Mouse (Mus musculus) liver, embryonic 11.5 days (tissue): Measurements from ENCODE around the gene Wdsub1. TPM values are rescaled to one million over a fixed set of nuclear protein-coding genes. Genes with fewer than 3 reads are reported as not detected.
A peak's percentile ranks its signal among the peaks of the same experiment; 100 is the strongest.

Source experiments
- ATAC-seq: fragments of 200-750 bp; cut with Nextera tagmentation; replicated peaks from 2 replicates; pipeline ENCODE4 v1.8.0; 2017; ENCODE audit warnings: moderate number of reproducible peaks, mild to moderate bottlenecking, moderate TSS enrichment, moderate library complexity; ENCODE audit not compliant: low FRiP score
- DNase-seq: peaks from one replicate; pipeline ENCODE4 v3.0.0-alpha.2; 2017; ENCODE audit warnings: low spot score
- H3K27ac ChIP-seq: fragments of 300-500 bp; sonication (generic); 2 replicates; pipeline ENCODE4 v1.5.1; 2014; ENCODE audit warnings: mild to moderate bottlenecking, low read depth, low read length, control low read depth
- H3K27me3 ChIP-seq: fragments of 300-500 bp; sonication (generic); replicated peaks from 2 replicates; pipeline ENCODE4 v1.6.1; 2014; ENCODE audit warnings: low read length, mixed read lengths; ENCODE audit not compliant: control insufficient read depth, insufficient read depth
- H3K36me3 ChIP-seq: fragments of 300-500 bp; sonication (generic); 2 replicates; pipeline ENCODE4 v1.6.1; 2014; ENCODE audit warnings: mild to moderate bottlenecking, low read length, moderate library complexity, mixed read lengths; ENCODE audit not compliant: control insufficient read depth, insufficient read depth
- H3K4me1 ChIP-seq: fragments of 300-500 bp; sonication (generic); replicated peaks from 2 replicates; pipeline ENCODE4 v1.6.1; 2014; ENCODE audit warnings: low read length, mixed read lengths; ENCODE audit not compliant: control insufficient read depth, insufficient read depth
- H3K4me2 ChIP-seq: fragments of 300-500 bp; sonication (generic); 2 replicates; pipeline ENCODE4 v1.6.1; 2014; ENCODE audit warnings: mild to moderate bottlenecking, control low read depth, moderate library complexity
- H3K4me3 ChIP-seq: fragments of 300-500 bp; sonication (generic); 2 replicates; pipeline ENCODE4 v1.5.1; 2014; ENCODE audit warnings: low read depth, low read length, control low read depth
- H3K9ac ChIP-seq: fragments of 300-500 bp; sonication (generic); 2 replicates; pipeline ENCODE4 v1.6.1; 2014; ENCODE audit warnings: low read depth, low read length, control low read depth
- H3K9me3 ChIP-seq: fragments of 300-500 bp; sonication (generic); 2 replicates; pipeline ENCODE4 v1.6.1; 2016; ENCODE audit warnings: low read length, inconsistent platforms, mixed read lengths; ENCODE audit not compliant: control insufficient read depth
- WGBS: fragments of 180-500 bp; shearing (Covaris S2); extraction: QIAGEN DNeasy Blood & Tissue Kit; methylation state at CpG from one replicate; pipeline ENCODE4 v1.1.7; 2014; 5-methylcytosine and 5-hydroxymethylcytosine counted together
- polyA plus RNA-seq: library from polyadenylated mRNA; unstranded; fragments of >200 nt; fragmentation: Nextera tagmentation; extraction: Ambion mirVana; gene quantifications from 2 replicates; pipeline ENCODE4 v1.2.1, GENCODE M21; 2014

Wdsub1 gene
- 22.1 and 23.5 TPM in 2 replicates for polyA plus RNA-seq

DNA sequence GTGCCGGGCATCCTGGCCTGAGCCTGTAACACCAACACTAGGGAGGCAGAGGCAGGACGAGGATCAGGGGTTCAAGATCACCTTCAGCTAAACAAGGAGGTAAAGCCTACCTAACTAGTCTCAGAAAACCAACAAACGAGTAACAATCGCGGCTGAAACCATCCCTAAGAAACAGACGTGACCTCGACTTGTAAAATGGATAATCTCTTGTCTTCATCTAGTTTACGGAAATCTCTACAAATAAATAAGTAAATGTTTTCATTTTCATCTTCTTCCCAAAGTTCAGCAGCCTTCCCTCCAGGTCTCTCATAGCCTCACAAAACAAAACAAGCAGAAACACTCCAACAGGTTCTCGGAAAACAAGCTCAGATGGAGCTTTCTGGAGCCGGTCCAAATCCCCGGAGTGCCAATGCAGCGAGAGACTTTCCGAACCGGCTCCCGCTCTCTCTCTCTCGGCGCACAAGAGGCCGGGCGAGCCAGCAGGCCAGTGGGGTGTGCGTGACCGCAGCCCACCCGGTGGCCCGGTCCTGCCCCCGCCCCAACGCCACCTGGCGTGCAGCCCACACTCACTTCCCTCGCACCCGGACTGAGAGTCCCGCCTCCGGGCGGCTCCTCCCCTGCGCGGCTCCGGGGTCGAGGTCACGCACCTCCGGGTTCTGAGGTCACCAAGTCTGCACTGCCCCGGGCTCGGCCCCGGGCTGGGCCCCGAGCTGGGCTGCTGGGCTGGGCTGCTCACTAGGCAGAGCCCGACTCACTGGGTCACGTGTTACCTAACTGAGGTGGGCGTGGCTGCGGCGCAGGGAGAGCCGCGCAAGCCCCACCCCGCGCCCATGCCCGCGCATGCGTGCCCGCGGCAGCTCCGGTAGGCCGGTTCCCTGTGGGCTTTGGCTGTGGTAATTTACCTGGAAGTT is at the start of gene Wdsub1:
Wdsub1 (minus strand) TSS at position 761 of the 911 bp plus-strand sequence.
- Histone ChIP-seq H3K9me3 (no peaks in the 10 kb centered on the region), H3K36me3 (no peaks in the 10 kb centered on the region), H3K27me3 (no peaks in the 10 kb centered on the region), H3K4me3 (peak within 1 kb of the TSS; percentile 74), H3K4me2 (peak within 1 kb of the TSS; percentile 75), H3K27ac (peak within 1 kb of the TSS; percentile 57), H3K9ac (peak within 1 kb of the TSS; percentile 73), H3K4me1 (0 out of 2 replicates have a peak, but pooled peaks cover 5% of the 10 kb centered on the region)
- WGBS: 4% methylated on average over 57 of the region's 57 CpGs
- DNase-seq (peak; percentile 91), ATAC-seq (peak; percentile 95)

DNA sequence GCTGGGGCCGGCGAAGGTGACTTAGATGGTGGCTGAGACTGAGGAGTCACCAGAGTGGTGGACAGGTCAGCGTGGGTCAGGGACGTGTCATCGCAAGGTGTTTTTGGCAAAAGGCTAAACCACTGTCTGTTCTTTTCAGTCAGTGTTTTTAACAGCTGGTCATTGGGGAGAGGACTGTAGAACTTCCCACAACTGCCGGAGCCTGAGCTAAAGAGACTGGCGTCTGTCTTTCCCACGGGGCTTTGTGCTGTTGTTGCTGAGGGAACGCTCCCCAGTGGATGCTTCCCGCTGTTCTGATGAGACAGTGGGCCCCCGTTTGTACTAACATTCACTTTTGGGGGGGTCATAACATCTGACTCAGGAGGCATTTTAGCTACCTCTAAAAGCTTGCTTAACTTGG is 31.2 kb upstream of the Wdsub1 start:
- no peak overlapping the region for H3K4me2 ChIP-seq
- no peak for ATAC-seq
- DNase-seq: no peak
- H3K9ac ChIP-seq: no peak overlapping the region
- H3K4me3 ChIP-seq: no peak overlapping the region
- WGBS: 93% methylated on average over 11 of the region's 11 CpGs
- no peaks in the 10 kb centered on the region for H3K27me3 ChIP-seq
- H3K36me3 ChIP-seq: peaks cover 15% of the 10 kb centered on the region; the same call in 1 of the 2 replicates
- H3K4me1 ChIP-seq: no peaks in the 10 kb centered on the region
- no peaks in the 10 kb centered on the region for H3K9me3 ChIP-seq
- no peak overlapping the region for H3K27ac ChIP-seq

DNA sequence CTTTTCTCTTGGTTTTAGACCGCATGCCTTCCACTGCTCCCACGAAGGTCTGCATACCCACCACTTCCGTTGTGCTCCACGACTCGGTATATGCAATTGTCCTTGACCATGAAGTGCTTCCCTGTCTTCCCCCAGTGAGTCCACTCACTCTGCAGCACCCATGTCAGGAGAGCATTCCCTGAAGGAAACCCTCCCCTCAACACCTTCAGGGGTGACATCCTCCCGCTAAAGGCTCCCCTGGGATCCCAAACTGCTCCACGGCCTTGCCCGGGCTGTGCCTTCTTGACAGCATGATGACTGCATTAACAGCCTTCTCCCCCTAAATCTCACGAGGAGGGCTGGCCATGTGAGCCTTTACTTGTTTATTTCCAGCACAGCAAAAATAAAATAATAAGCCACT is 25.7 kb upstream of the Wdsub1 start:
- Histone ChIP-seq H3K27ac (no peak overlapping the region), H3K4me1 (no peaks in the 10 kb centered on the region), H3K27me3 (no peaks in the 10 kb centered on the region), H3K4me2 (no peak overlapping the region), H3K36me3 (peaks cover 7% of the 10 kb centered on the region; the same call in 1 of the 2 replicates), H3K9ac (no peak overlapping the region), H3K9me3 (no peaks in the 10 kb centered on the region), H3K4me3 (no peak overlapping the region)
- WGBS: 88% methylated on average over 9 of the region's 9 CpGs
- DNase-seq (no peak), ATAC-seq (no peak)

DNA sequence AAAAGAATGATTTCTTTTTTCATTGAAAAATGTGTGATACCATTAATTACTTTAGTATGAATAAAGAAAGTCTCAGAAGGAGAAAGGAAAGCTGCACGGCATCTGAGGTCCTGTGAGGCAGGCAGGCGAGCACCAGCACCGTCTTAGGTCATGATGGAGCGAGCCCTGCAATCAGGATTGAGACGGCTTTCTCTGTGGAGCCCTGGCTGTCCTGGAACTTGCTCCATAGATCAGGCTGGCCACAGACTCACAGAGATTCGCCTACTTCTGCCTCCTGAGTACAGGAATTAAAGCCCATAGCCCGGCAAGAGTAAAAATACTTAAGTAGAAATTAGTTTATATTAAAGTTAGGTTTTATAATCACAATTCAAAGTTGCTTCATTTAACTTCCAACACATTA is 21.6 kb upstream of the Wdsub1 start:
- WGBS: 88% methylated on average over 7 of the region's 7 CpGs
- Histone ChIP-seq H3K4me3 (no peak overlapping the region), H3K27ac (no peak overlapping the region), H3K9me3 (no peaks in the 10 kb centered on the region), H3K27me3 (no peaks in the 10 kb centered on the region), H3K36me3 (peaks cover 10% of the 10 kb centered on the region; the same call in 1 of the 2 replicates), H3K4me1 (no peaks in the 10 kb centered on the region), H3K4me2 (no peak overlapping the region), H3K9ac (no peak overlapping the region)
- ATAC-seq (no peak), DNase-seq (no peak)

DNA sequence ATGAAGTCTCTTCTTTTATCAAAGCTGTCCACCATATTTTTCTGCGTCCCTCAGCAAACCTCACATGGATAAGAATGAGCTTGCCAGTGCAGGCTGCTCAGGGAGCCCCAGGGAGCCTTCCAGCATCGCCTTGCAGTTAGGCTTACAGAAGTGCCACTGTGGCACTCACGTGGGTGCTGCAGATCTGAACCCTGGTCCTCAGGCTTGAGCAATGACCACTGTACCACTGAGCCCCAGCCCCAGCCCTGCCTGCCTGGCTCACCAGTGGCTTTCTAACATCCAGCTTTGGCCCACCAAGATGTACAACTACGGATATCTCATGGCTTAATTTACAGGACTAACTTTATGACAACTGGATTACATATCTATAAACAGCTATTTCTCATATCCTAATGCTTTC is 16.3 kb upstream of the Wdsub1 start:
- no peak for DNase-seq
- no peaks in the 10 kb centered on the region for H3K27me3 ChIP-seq
- ATAC-seq: no peak
- WGBS: 87% methylated on average over 4 of the region's 4 CpGs
- H3K4me2 ChIP-seq: no peak overlapping the region
- H3K36me3 ChIP-seq: peaks cover 10% of the 10 kb centered on the region; the same call in 1 of the 2 replicates
- H3K4me3 ChIP-seq: no peak overlapping the region
- H3K9ac ChIP-seq: no peak overlapping the region
- no peak overlapping the region for H3K27ac ChIP-seq
- no peaks in the 10 kb centered on the region for H3K9me3 ChIP-seq
- 0 out of 2 replicates have a peak, but pooled peaks cover 7% of the 10 kb centered on the region for H3K4me1 ChIP-seq

DNA sequence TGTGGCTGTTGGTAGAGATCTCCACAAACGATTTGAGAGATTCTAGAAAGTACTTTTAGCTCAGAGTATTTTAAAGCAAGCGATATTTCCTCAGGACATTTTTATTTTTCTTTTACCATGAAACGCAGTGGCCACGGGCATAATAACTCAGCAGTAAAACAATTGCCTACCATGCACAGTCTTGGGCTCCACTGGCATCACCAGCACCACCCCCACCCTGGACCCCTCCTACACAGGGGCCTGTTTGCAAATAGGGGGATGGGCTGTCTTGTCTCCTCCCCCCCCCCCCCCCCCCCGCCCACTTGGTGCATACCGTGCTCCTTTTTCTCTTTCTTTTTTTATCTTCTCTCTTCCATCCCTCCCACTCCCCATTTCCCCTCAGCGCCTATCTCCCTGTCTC is 15.7 kb upstream of the Wdsub1 start:
- no peak overlapping the region for H3K4me2 ChIP-seq
- H3K9me3 ChIP-seq: no peaks in the 10 kb centered on the region
- no peak overlapping the region for H3K27ac ChIP-seq
- H3K9ac ChIP-seq: no peak overlapping the region
- no peak overlapping the region for H3K4me3 ChIP-seq
- no peak for ATAC-seq
- no peak for DNase-seq
- WGBS: 78% methylated on average over 6 of the region's 7 CpGs
- H3K36me3 ChIP-seq: peaks cover 10% of the 10 kb centered on the region; the same call in 1 of the 2 replicates
- no peaks in the 10 kb centered on the region for H3K27me3 ChIP-seq
- H3K4me1 ChIP-seq: 0 out of 2 replicates have a peak, but pooled peaks cover 7% of the 10 kb centered on the region

DNA sequence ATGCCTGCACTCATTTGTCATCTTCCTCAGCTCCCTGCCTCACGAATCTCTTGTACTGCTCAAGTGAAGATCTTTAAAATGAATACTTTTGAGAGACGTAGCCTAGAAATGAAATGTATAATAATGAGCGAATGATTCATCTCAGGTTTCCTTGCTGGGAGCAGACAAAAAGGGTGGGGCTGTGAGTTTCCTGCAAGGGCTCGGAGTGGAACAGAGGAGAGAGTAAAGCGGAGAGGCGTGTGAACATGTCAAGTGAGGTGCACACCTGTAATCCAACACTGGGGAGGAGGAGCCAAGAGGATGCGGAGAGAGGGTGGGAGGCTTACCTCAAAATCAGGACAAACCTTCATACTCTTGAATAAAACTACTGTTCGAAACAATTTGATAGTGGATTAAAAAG is 14.4 kb upstream of the Wdsub1 start:
- H3K9me3 ChIP-seq: no peaks in the 10 kb centered on the region
- WGBS: 78% methylated on average over 8 of the region's 8 CpGs
- ATAC-seq (no peak), DNase-seq (no peak)
- H3K27me3 ChIP-seq: no peaks in the 10 kb centered on the region
- no peak overlapping the region for H3K9ac ChIP-seq
- no peak overlapping the region for H3K27ac ChIP-seq
- H3K36me3 ChIP-seq: peaks cover 10% of the 10 kb centered on the region; the same call in 1 of the 2 replicates
- no peak overlapping the region for H3K4me3 ChIP-seq
- 0 out of 2 replicates have a peak, but pooled peaks cover 7% of the 10 kb centered on the region for H3K4me1 ChIP-seq
- H3K4me2 ChIP-seq: no peak overlapping the region

DNA sequence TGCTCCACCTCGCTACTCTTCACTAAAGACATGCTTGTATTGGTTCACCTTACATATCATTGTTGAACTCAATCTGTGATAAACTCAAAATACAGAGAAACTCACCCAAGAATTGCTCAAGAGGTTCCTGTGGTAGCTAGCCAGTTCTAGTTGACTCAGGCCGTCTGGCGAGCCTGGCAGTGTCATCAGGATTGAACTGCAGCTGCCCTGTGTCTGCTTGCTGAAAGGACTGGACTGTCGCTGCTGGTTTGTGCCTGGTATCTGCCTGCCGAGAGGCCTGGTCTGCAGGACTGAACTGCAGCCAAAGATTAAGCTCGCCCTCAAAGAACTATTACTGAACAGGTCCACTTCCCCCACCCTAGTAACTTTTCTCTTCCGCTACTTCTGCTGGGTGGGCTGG is 14.0 kb upstream of the Wdsub1 start:
- 71% methylated on average over 7 of the region's 7 CpGs for WGBS
- DNase-seq (no peak), ATAC-seq (no peak)
- H3K27me3 ChIP-seq: no peaks in the 10 kb centered on the region
- peaks cover 9% of the 10 kb centered on the region; the same call in 1 of the 2 replicates for H3K36me3 ChIP-seq
- H3K27ac ChIP-seq: no peak overlapping the region
- H3K9me3 ChIP-seq: no peaks in the 10 kb centered on the region
- H3K4me3 ChIP-seq: no peak overlapping the region
- H3K4me2 ChIP-seq: no peak overlapping the region
- H3K4me1 ChIP-seq: 0 out of 2 replicates have a peak, but pooled peaks cover 7% of the 10 kb centered on the region
- no peak overlapping the region for H3K9ac ChIP-seq
